Comparison of ENCODE assay signal across 9 mouse cellular contexts in the genomic region with DNA sequence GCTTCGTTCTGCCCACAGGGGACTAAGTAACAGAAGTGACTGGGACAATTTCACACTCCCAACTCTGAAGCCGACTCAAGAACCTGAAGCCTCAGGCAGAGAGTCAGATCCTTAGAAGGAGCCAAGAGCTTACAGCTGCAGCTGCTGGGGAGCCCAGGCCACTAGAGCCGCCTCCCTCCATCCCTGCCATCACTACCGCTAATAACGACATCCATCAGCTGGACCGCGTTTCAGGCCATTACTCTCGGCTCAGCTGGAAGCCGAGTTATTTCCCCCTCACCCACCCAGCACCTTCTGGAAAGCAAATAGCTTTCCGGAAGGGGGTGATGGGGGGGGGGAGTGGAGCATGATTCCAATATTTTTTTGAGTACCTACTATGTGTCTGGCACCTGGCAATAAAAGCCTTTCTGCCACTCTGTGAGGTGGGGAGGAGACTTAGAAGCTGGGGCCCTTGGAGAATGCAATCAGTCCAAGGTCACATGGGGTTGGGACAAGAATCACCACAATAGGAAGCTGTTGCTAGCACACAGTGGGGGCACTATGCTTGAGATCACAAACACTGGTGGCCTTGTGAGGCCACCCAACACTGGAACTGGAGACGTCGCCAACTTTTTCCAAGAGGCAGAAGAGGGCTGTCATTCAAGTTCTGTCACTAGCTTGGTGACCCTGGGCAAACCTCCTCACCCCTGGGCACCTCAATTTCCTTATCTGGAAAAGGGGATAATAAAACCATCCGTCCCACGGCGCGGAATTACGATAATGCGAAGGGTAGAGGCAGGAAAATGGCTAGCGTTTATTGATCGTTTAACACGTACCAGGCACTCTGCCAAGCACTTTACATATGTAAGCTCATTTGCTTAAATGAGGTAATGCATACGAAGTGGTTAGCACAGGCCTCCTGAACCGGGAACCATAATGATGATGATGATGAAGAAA. TPM values are rescaled to one million over a fixed set of nuclear protein-coding genes. Genes with fewer than 3 reads are reported as not detected.
DNase-seq lines count a peak whose midpoint lies in the region; ATAC-seq and TF ChIP-seq lines count a peak whose summit lies in the region.
"Had no signal": no experiment of that assay in that cellular context is flagged by ENCODE, and none has a peak within 500 bp of the region (broad histone marks: within the 10 kb centered on the region; RNA-seq: fewer than 3 reads in every experiment).

No protein-coding gene starts in this region.

- no peaks in the 10 kb centered on the region for H3K36me3 ChIP-seq in kidney, postnatal 0 days (ENCODE audit: insufficient read depth, low read length)
- H3K36me3 ChIP-seq in kidney, embryonic 14.5 days (ENCODE audit: control insufficient read depth, insufficient read depth, low read length), result no peaks in the 10 kb centered on the region
- no peaks in the 10 kb centered on the region for H3K36me3 ChIP-seq in intestine, embryonic 16.5 days (ENCODE audit: control insufficient read depth, insufficient read depth, low read length)
- H3K36me3 ChIP-seq: liver, embryonic 15.5 days had no signal

- ATAC-seq in kidney, postnatal 0 days (replicated peaks; ENCODE audit: low FRiP score, low read depth), result no peak
- no peak for ATAC-seq in kidney, embryonic 14.5 days (ENCODE audit: low FRiP score, low TSS enrichment)
- ATAC-seq in intestine, embryonic 16.5 days, result peak; percentile 62
- no peak for ATAC-seq in erythroblast, adult 5-6 weeks (replicated peaks; ENCODE audit: low FRiP score, poor library complexity, severe bottlenecking)

- no peaks in the 10 kb centered on the region for H3K27me3 ChIP-seq in kidney, postnatal 0 days (ENCODE audit: insufficient read depth, low read length)
- H3K27me3 ChIP-seq in kidney, embryonic 14.5 days (ENCODE audit: control insufficient read depth, insufficient read depth, low read length), result no peaks in the 10 kb centered on the region
- H3K27me3 ChIP-seq in intestine, embryonic 16.5 days (replicated peaks; ENCODE audit: control insufficient read depth, insufficient read depth, low read length), result no peaks in the 10 kb centered on the region

- H3K27ac ChIP-seq in kidney, postnatal 0 days, result no peak overlapping the region
- no peak overlapping the region for H3K27ac ChIP-seq in kidney, embryonic 14.5 days (ENCODE audit: low read depth, low read length)
- H3K27ac ChIP-seq in intestine, embryonic 16.5 days (ENCODE audit: low read length), result no peak overlapping the region
- H3K27ac ChIP-seq: heart, adult 2 months; liver, embryonic 15.5 days had no signal

- peaks cover 9% of the 10 kb centered on the region; the same call in 1 of the 2 replicates for H3K4me1 ChIP-seq in kidney, postnatal 0 days (replicated peaks; ENCODE audit: insufficient read depth, low read length)
- H3K4me1 ChIP-seq in kidney, embryonic 14.5 days (ENCODE audit: control insufficient read depth, insufficient read depth, low read length), result peaks cover 28% of the 10 kb centered on the region
- H3K4me1 ChIP-seq in intestine, embryonic 16.5 days (ENCODE audit: control insufficient read depth, insufficient read depth, low read length), result peaks cover 17% of the 10 kb centered on the region

- 37% methylated on average over 23 of the region's 23 CpGs for WGBS in kidney, postnatal 0 days
- WGBS in kidney, embryonic 14.5 days, result 40% methylated on average over 23 of the region's 23 CpGs
- WGBS in intestine, embryonic 16.5 days, result 46% methylated on average over 23 of the region's 23 CpGs

- no peak overlapping the region for H3K4me2 ChIP-seq in kidney, postnatal 0 days (ENCODE audit: low read length)
- no peak overlapping the region for H3K4me2 ChIP-seq in kidney, embryonic 14.5 days (replicated peaks; ENCODE audit: low read depth, low read length)
- H3K4me2 ChIP-seq in intestine, embryonic 16.5 days (ENCODE audit: low read depth, low read length), result no peak overlapping the region
- H3K4me2 ChIP-seq: liver, embryonic 15.5 days had no signal

- no peak for TF ChIP-seq CTCF in kidney, postnatal 0 days (IDR thresholded peaks at IDR 0.05; ENCODE audit: low read depth)

- no peak overlapping the region for H3K9ac ChIP-seq in kidney, postnatal 0 days (ENCODE audit: low read depth, low read length)
- H3K9ac ChIP-seq in kidney, embryonic 14.5 days (ENCODE audit: low read depth, low read length), result no peak overlapping the region
- no peak overlapping the region for H3K9ac ChIP-seq in intestine, embryonic 16.5 days (ENCODE audit: low read depth, low read length)
- H3K9ac ChIP-seq: liver, embryonic 15.5 days had no signal

- DNase-seq in kidney, postnatal 0 days (ENCODE audit: low spot score), result peak; percentile 59
- peak; percentile 44 for DNase-seq in retina, embryonic 14.5 days (ENCODE audit: low spot score)
- no peak for DNase-seq in retina, postnatal 1 day
- no peak for DNase-seq in lung, postnatal 14 days
- DNase-seq: heart, adult 2 months had no signal

- H3K9me3 ChIP-seq in kidney, postnatal 0 days (replicated peaks; ENCODE audit: low read length), result no peaks in the 10 kb centered on the region
- H3K9me3 ChIP-seq in kidney, embryonic 14.5 days (ENCODE audit: control insufficient read depth, low read length), result no peaks in the 10 kb centered on the region
- no peaks in the 10 kb centered on the region for H3K9me3 ChIP-seq in intestine, embryonic 16.5 days (ENCODE audit: control insufficient read depth, low read length)
- H3K9me3 ChIP-seq: liver, embryonic 15.5 days had no signal

- H3K4me3 ChIP-seq in kidney, postnatal 0 days (replicated peaks; ENCODE audit: low read depth, low read length), result no peak overlapping the region
- H3K4me3 ChIP-seq in kidney, embryonic 14.5 days (ENCODE audit: low read length), result no peak overlapping the region
- H3K4me3 ChIP-seq in intestine, embryonic 16.5 days (ENCODE audit: low read length), result no peak overlapping the region
- H3K4me3 ChIP-seq: heart, adult 2 months; liver, embryonic 15.5 days had no signal

RNA-seq across cellular contexts. Expression of a gene that starts 5.7 kb away (rescaled TPM):
- polyA plus RNA-seq in kidney, postnatal 0 days (2015; fragmentation: Nextera tagmentation; extraction: Ambion mirVana), result 1.4 and 1.6 TPM in 2 replicates
- 6.7 and 17.2 TPM in 2 replicates for polyA plus RNA-seq in kidney, embryonic 14.5 days (2014; fragmentation: Nextera tagmentation; extraction: Ambion mirVana)
- polyA plus RNA-seq in intestine, embryonic 16.5 days (2015; fragmentation: Nextera tagmentation; extraction: Ambion mirVana), result 0.15 TPM in 1 of 2 replicates, not detected in the other
- not detected in 2 replicates for total RNA-seq in erythroblast, adult 5-6 weeks (2015; ENCODE audit: low replicate concordance)
- not detected in 2 replicates for total RNA-seq in erythroblast, adult 5-6 weeks (2017; ENCODE audit: low replicate concordance)
- polyA plus RNA-seq: liver, embryonic 15.5 days had no signal

Comparison
In these comparisons a context has a peak if more than half of its experiments do, and no peak if none do; other contexts are left out.
1. DNase-seq: peak in kidney, postnatal 0 days (single experiment) and retina, embryonic 14.5 days (single experiment); none in retina, postnatal 1 day (single experiment) and lung, postnatal 14 days (single experiment).